Mouse (Mus musculus): ENCODE results near the gene Sft2d1.

Sft2d1 gene

DNA sequence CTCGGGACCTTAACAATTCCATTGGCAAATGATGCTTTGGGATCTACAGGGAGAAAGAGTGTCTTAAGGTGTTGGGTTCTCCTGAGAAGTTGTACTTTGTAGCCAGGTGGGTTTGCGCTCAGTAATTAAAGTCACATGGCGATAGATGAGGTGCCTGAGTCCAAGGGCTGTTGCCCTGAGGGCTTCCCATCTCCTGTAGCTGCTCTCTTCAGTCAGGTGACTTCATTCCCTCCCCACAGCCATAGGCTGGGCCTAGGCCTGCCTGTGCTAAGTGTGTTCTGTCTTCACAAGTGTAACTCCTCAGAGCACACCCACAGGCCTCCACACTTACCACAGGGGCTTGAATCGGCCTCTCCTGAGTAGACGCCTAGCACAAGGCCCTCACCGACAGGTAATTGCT is 46.6 kb downstream of the Sft2d1 start:
- DNase-seq (ENCODE audit: inconsistent age in 2 of 2, low spot score in 1 of 2): no peak

DNA sequence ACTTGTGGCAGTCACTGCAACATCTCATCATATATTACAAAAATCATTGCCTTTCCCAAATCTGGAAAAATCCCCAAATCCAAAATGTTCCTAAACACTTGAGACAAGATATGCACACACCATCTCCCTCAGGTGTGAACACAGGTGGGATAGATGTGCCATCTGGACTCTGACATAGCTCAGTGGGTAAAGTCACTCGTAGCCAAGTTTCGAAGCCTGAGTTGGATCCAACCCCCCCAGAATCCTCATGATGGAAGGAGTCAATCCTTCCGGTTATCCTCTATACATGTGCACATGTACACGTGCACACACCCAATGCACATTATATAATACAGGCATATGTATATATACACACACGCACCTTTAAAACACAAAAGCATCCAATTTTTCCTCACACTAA is 50.0 kb downstream of the Sft2d1 start:
- DNase-seq (ENCODE audit: inconsistent age in 2 of 2, low spot score in 1 of 2): no peak

DNA sequence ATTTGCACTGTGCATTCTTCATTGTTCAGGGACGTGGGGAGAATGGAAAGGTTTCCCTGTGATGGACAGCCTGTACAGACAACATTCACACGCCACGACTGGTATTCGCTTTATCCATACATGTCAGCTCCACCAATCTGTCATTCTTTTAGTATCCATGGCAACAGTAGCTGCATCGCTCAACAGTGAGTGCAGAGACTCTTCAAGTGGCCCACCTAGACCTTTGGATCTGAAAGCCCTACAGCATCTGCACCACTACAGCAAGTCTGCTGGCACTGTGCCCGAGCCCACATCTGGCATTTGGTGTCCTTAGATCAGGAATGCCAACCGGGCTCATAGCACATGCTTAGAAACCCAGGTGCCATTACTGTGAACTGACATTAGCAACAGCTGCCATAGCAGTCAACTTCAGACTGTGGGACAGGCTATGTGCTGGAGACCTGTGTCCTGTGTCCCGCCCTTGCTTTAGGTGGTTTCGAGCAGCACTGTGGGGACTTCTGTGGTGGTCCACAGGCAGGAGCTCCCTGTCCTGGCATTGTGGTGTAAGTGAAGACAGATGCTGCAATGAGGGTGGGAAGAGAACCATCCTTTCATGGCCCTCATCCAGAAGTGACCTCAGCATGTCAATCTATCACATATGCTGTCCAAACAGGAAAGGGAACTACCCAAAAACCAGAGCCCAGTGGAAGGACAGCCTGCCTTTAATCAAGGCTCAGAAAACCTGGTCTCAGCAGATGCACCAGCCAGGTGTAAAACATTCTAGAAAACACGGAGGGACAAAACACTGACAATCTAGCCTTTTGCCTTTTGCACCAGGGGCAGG is 50.6 kb downstream of the Sft2d1 start:
- no peak for DNase-seq (ENCODE audit: inconsistent age in 2 of 2, low spot score in 1 of 2)

DNA sequence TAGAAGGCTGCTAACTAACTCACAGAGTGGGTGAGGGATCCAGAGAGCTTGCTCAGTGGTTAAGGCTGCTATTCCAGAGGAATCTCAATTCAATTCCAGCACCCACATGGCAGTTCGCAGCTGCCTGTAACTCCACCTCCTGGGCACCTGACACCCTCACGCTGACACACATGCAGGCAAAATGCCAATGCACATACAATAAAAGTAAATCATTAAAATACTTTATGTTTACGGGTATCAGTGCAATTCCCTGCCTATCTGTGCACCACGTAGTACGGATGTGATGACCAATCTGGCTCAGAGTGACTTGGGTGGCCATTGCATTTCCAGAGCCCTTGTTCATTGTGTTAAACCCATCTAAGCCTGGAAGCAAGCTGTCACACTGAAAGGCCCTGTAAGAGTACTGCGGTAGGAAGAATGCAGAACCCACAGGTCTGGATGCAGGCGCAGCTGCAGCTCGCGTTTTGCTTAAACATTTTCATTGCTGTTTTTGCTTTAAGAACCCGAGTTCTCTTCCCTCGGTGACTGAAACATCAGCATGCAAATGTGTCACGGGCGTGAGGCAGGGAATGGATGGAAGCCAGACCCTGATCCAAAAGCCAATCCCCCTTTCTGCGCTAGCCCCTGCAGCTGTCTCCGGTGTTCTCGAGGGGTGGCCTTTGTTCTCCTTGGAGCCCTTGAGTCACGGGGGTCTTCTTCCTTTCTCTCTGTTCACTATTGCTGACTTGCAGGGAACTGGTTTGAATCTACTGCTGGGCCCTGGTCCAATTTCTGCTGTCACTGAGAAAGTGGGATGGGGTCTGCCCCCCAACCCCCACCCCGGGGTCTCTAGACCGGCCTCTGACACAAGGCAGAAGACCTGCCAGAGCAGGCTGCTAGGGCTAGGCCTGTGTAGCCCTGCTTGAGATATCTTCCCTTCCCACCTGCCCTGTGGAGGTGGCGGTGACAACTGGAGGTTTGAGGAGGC is 56.9 kb downstream of the Sft2d1 start:
- DNase-seq (ENCODE audit: inconsistent age in 2 of 2, low spot score in 1 of 2): no peak

DNA sequence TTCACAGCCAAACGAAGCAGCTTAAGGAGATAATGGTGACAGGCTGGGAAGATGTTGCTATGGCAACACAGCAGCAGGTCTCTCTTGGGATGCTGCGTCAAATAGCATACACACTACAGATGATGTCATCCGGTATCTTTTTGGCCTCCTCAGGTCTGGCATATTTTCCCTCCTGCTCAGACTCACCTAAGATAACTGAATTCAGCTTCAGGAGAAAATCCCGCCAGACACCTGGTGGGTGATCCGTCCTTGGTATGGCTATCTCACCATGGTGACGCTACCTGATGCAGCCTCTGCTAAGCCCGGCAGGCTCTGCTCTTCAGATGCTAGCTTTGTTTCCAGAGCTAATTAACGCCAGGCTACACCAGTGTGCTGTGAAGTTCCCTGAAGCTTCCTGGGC is 57.7 kb downstream of the Sft2d1 start:
- DNase-seq (ENCODE audit: inconsistent age in 2 of 2, low spot score in 1 of 2): no peak

DNA sequence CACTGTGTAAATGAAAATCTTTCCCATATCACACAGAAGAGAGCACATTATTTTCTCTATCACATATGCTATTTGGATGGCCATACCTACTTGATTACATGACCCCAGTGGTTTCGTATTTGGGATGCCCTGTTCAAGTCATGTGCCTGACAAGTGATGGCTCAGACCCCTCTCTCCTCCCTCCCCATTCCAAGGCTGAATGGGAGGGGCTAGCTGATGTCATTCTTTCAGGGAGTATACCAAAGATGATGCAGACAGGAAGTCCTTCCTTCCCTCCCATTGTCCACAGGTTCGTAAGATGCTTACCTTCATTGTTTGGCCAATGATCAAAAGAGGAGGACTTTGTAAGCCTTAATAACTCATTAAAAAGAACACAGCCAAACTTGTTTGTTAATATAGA is 58.3 kb downstream of the Sft2d1 start:
- DNase-seq (ENCODE audit: inconsistent age in 2 of 2, low spot score in 1 of 2): no peak

DNA sequence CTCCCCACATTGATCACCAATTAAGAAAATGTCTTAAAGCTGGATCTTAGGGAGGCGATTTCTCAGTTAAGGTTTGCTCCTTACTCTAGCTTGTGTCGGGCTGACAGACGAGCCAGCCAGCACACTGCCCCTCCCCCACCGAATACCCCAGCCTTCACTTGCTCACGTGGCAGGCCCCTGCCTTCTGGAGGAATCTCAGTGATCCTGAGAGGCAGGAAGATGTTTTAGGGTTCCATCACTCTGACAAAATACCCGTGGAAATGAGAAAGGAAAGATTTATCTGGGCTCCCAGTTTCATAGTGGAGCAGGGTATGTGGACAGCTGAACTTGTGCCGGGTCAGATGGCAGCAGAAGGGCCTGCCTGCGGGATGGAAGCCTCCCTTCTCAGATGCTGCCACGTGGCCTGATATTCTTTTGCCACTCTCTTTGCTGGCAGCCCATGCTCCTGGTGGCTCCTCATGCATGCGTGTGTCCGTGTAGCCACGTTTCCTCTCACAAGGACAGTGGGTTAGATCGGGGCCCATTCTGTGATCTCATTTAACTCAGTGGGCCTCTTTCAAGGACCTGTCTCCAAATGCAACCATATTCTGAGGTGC is 59.8 kb downstream of the Sft2d1 start:
- no peak for DNase-seq (ENCODE audit: inconsistent age in 2 of 2, low spot score in 1 of 2)

DNA sequence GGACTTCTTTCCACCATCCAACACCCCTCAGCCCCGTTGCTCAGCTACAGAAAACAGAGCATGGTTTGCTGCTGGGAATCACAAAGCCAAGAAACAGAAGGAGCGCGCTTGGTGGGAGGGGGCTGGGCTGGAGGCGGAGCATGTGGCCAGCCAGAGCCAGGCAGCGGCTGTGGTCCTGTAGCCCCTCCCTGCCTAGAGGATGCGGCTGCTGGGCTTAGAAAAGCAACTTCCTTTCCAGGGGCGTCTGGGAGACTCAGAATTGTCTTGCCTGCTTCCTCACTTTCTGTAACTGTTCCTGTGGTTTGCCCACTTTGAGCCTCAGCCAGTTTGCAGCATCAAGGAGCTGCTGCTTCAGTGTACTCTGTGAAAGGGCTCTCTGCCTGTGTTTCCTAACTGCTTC is 60.9 kb downstream of the Sft2d1 start:
- peak; percentile 32 to 64 for DNase-seq (ENCODE audit: inconsistent age in 2 of 2, low spot score in 1 of 2)

DNA sequence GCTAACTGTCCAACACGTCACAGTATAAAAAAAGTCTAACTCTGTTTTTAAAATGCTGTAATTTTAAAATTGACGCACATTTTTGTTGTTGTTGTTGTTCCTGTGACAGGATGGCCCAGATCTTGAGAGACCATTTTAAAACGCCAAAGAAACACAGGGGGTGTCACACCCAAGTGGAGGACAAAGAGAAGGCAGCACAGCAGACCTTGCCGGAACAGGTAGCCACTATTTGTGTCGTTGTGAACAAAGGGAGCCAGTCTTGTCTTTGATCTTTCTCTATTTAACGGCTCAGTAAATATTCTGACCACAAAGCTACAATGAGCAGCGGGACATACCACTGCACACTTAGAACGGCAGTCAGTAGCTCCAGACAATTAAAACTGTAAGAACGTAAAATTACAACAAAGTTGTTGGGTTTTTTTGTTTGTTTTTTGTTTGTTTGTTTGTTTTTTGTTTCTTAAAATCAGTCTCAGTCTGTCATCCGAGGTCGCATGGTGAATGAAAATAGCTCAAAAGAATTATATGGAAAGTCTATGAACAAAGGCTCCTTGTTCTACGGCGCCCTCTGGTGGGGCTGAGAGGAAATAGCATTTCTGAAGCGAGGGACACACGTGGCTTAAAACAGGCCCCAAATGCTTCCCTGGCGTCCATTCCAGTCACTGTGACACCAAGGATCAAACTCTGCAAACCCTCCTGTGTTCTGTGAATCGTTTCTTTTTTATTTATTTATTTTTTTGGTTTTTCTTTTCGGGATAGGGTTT is 61.6 kb downstream of the Sft2d1 start:
- DNase-seq (ENCODE audit: inconsistent age in 2 of 2, low spot score in 1 of 2): peak; percentile 70 to 91

Data from adrenal gland, adult (tissue).